Mouse (Mus musculus) forebrain, embryonic 10.5 days (tissue): ENCODE results near the gene Wdr91. TPM values are rescaled to one million over a fixed set of nuclear protein-coding genes. Genes with fewer than 3 reads are reported as not detected.

Source experiments
- DNase-seq: peaks from one replicate; pipeline ENCODE4 v3.0.0-alpha.2; 2017; ENCODE audit warnings: low spot score; ENCODE audit errors: extremely low spot score
- H3K27ac ChIP-seq: fragments of 300-500 bp; sonication (generic); 2 replicates; pipeline ENCODE4 v1.5.1; 2016; ENCODE audit warnings: mild to moderate bottlenecking
- H3K27me3 ChIP-seq: fragments of 300-500 bp; sonication (generic); 2 replicates; pipeline ENCODE4 v1.6.1; 2016; ENCODE audit warnings: mild to moderate bottlenecking; ENCODE audit not compliant: poor library complexity, severe bottlenecking
- H3K36me3 ChIP-seq: fragments of 300-500 bp; sonication (generic); replicated peaks from 2 replicates; pipeline ENCODE4 v1.6.1; 2016; ENCODE audit warnings: mild to moderate bottlenecking, moderate library complexity
- H3K4me1 ChIP-seq: fragments of 300-500 bp; sonication (generic); 2 replicates; pipeline ENCODE4 v1.6.1; 2016
- H3K4me3 ChIP-seq: fragments of 300-500 bp; sonication (generic); 2 replicates; pipeline ENCODE4 v1.5.1; 2016; ENCODE audit warnings: mild to moderate bottlenecking, moderate library complexity
- H3K9me3 ChIP-seq: fragments of 300-500 bp; sonication (generic); 2 replicates; pipeline ENCODE4 v1.6.1; 2016; ENCODE audit warnings: mild to moderate bottlenecking, moderate library complexity
- WGBS: fragments of 180-500 bp; shearing (Covaris S2); methylation state at CpG from one replicate; pipeline ENCODE4 v1.1.7; 2016; 5-methylcytosine and 5-hydroxymethylcytosine counted together
- polyA plus RNA-seq: library from polyadenylated mRNA; unstranded; fragments of >200 nt; fragmentation: Nextera tagmentation; extraction: Ambion mirVana; gene quantifications from 2 replicates; pipeline ENCODE4 v1.2.1, GENCODE M21; 2016

Wdr91 gene
- polyA plus RNA-seq, 1 experiment from 2014 or later = 12.0 TPM

DNA sequence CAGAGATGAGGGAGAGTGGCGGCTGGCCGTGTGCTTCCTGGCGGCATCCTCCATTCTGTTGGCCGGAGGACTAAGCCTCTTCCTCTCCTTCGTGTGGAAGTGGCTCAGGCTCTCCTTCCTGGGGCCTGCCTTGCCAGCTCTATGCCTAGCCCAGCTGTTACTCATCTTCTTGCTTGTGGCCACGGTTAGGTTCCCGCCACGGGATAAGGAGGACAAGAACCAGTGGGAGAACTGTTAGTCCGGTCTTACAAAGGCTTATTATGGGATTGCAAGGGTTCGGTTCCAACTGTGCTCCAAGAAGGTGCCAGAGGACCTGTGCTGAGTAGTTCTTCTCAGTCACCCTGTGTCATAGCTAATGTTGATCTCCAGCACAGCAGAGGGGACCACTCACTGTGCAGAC, 37.8 kb downstream of the Wdr91 start:
- Histone ChIP-seq H3K36me3 (peaks cover 38% of the 10 kb centered on the region), H3K27ac (peak overlapping the region; percentile 31; the same call in 1 of the 2 replicates), H3K4me3 (no peak overlapping the region), H3K9me3 (no peaks in the 10 kb centered on the region), H3K27me3 (no peaks in the 10 kb centered on the region), H3K4me1 (peaks cover 33% of the 10 kb centered on the region)
- DNase-seq = peak; percentile 8
- 91% methylated on average over 10 of the region's 10 CpGs for WGBS

- Histone ChIP-seq H3K4me1 (peaks cover 32% of the 10 kb centered on the region), H3K9me3 (no peaks in the 10 kb centered on the region), H3K36me3 (peaks cover 38% of the 10 kb centered on the region), H3K4me3 (no peak overlapping the region), H3K27ac (no peak overlapping the region), H3K27me3 (no peaks in the 10 kb centered on the region)
- WGBS = 96% methylated on average over 7 of the region's 7 CpGs
- DNase-seq = no peak
Observed at GRCm38 (mm10) chr6:34871929-34872328, 38.7 kb downstream of the Wdr91 start.

GRCm38 (mm10) chr6:34870724-34871123, 40.0 kb downstream of the Wdr91 start:
- Histone ChIP-seq H3K27me3 (no peaks in the 10 kb centered on the region), H3K4me3 (no peak overlapping the region), H3K4me1 (peaks cover 28% of the 10 kb centered on the region), H3K36me3 (peaks cover 30% of the 10 kb centered on the region), H3K27ac (no peak overlapping the region), H3K9me3 (no peaks in the 10 kb centered on the region)
- DNase-seq = no peak
- WGBS = 86% methylated on average over 5 of the region's 5 CpGs

DNA sequence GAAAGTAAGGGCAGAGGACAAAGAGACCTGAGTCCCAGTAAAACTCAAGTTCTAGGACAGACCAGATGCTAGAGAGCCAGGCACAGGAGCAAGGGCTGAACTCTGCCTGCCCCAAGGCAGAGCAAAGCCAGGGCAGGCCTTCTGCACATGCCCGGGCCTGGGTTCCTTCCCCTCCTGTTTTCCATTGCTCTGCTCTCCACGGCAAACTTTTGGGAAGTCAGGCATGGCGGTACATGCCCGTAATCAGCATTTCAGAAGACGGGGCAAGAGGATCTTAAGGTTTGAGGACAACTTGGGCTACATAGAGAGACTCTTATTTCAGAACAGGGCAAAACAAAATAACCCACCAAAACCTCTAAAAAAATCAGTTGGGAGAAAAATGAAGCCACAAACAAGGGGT, 40.5 kb downstream of the Wdr91 start:
- Histone ChIP-seq H3K36me3 (peaks cover 24% of the 10 kb centered on the region), H3K4me3 (no peak overlapping the region), H3K9me3 (no peaks in the 10 kb centered on the region), H3K4me1 (peaks cover 27% of the 10 kb centered on the region), H3K27ac (peak overlapping the region; percentile 69), H3K27me3 (no peaks in the 10 kb centered on the region)
- 85% methylated on average over 5 of the region's 5 CpGs for WGBS
- no peak for DNase-seq

- Histone ChIP-seq H3K36me3 (peaks cover 17% of the 10 kb centered on the region), H3K27me3 (no peaks in the 10 kb centered on the region), H3K4me3 (no peak overlapping the region), H3K4me1 (peaks cover 23% of the 10 kb centered on the region), H3K9me3 (no peaks in the 10 kb centered on the region), H3K27ac (peak overlapping the region; percentile 69)
- WGBS = 86% methylated on average over 13 of the region's 13 CpGs
- no peak for DNase-seq
Observed at GRCm38 (mm10) chr6:34869225-34869915, 41.3 kb downstream of the Wdr91 start.

GRCm38 (mm10) chr6:34868507-34869217, 42.0 kb downstream of the Wdr91 start:
- Histone ChIP-seq H3K4me1 (peaks cover 20% of the 10 kb centered on the region), H3K27ac (0 out of 2 replicates have a peak overlapping the region, but pooled peaks have one; percentile 4), H3K27me3 (no peaks in the 10 kb centered on the region), H3K9me3 (no peaks in the 10 kb centered on the region), H3K36me3 (peaks cover 11% of the 10 kb centered on the region), H3K4me3 (no peak overlapping the region)
- 86% methylated on average over 20 of the region's 20 CpGs for WGBS
- no peak for DNase-seq

- 84% methylated on average over 10 of the region's 10 CpGs for WGBS
- no peak overlapping the region for H3K27ac ChIP-seq
- H3K4me1 ChIP-seq = peaks cover 20% of the 10 kb centered on the region
- DNase-seq = no peak
- no peak overlapping the region for H3K4me3 ChIP-seq
- H3K27me3 ChIP-seq = no peaks in the 10 kb centered on the region
- H3K36me3 ChIP-seq = peaks cover 5% of the 10 kb centered on the region
- H3K9me3 ChIP-seq = no peaks in the 10 kb centered on the region
Observed at GRCm38 (mm10) chr6:34867995-34868350, 42.7 kb downstream of the Wdr91 start.

- Histone ChIP-seq H3K27me3 (no peaks in the 10 kb centered on the region), H3K4me1 (peaks cover 20% of the 10 kb centered on the region), H3K36me3 (0 out of 2 replicates have a peak, but pooled peaks cover under 1% of the 10 kb centered on the region), H3K27ac (peak overlapping the region; percentile 54), H3K4me3 (no peak overlapping the region), H3K9me3 (no peaks in the 10 kb centered on the region)
- 83% methylated on average over 16 of the region's 16 CpGs for WGBS
- DNase-seq = no peak
Observed at GRCm38 (mm10) chr6:34867301-34867994, 43.2 kb downstream of the Wdr91 start.

DNA sequence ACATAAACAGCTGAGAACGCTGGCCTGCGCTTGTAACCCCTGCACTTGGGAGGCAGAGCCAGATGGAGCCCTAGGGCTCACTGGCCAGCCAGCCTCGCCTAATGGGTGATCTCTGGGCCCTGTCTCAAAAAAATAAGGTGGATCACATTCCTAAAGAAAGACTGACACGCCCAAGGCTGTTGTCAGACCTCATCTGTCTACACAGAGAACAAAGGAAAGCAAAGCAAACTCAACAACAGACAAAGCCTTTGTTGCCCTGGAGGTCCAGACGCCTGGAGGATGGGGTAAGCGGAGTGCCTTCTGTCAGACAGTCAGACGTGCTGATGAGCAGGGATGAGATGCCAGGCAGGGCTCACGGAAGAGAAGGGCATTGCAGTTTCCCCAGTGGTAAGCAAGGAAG, 43.9 kb downstream of the Wdr91 start:
- Histone ChIP-seq H3K36me3 (no peaks in the 10 kb centered on the region), H3K4me3 (no peak overlapping the region), H3K27me3 (no peaks in the 10 kb centered on the region), H3K9me3 (no peaks in the 10 kb centered on the region), H3K27ac (peak overlapping the region; percentile 54; the same call in 1 of the 2 replicates), H3K4me1 (peaks cover 20% of the 10 kb centered on the region)
- no peak for DNase-seq
- 55% methylated on average over 8 of the region's 8 CpGs for WGBS

GRCm38 (mm10) chr6:34865711-34866593, 44.7 kb downstream of the Wdr91 start:
- Histone ChIP-seq H3K4me3 (no peak overlapping the region), H3K4me1 (peaks cover 17% of the 10 kb centered on the region), H3K27ac (no peak overlapping the region), H3K36me3 (no peaks in the 10 kb centered on the region), H3K9me3 (no peaks in the 10 kb centered on the region), H3K27me3 (no peaks in the 10 kb centered on the region)
- no peak for DNase-seq
- 75% methylated on average over 7 of the region's 7 CpGs for WGBS

DNA sequence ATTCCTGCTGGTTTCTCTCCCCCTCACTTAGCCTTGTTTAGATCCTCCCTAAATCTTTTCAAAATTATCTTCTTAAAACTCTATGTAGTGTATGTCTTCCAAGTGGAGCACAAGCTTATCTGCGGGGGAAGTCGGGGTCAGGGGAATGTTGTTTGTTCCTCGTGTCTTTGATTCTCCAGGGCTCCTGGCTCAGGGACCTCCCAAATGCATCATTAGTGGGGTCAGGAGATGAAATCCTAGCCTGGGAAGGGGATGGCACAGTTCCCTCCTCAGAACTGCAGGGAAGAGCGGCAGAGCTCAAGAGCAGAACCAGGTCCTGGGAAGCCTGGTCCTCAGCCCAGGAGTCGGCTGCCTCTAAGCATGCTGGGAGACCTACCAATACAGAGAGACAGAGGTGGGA, 45.5 kb downstream of the Wdr91 start:
- Histone ChIP-seq H3K4me1 (peaks cover 17% of the 10 kb centered on the region), H3K27ac (no peak overlapping the region), H3K36me3 (no peaks in the 10 kb centered on the region), H3K9me3 (no peaks in the 10 kb centered on the region), H3K4me3 (no peak overlapping the region), H3K27me3 (no peaks in the 10 kb centered on the region)
- 67% methylated on average over 5 of the region's 5 CpGs for WGBS
- DNase-seq = no peak

- no peak overlapping the region for H3K4me3 ChIP-seq
- H3K36me3 ChIP-seq = no peaks in the 10 kb centered on the region
- 71% methylated on average over 9 of the region's 9 CpGs for WGBS
- H3K9me3 ChIP-seq = no peaks in the 10 kb centered on the region
- H3K27me3 ChIP-seq = no peaks in the 10 kb centered on the region
- no peak overlapping the region for H3K27ac ChIP-seq
- peaks cover 17% of the 10 kb centered on the region for H3K4me1 ChIP-seq
- no peak for DNase-seq
Observed at GRCm38 (mm10) chr6:34863786-34864514, 46.7 kb downstream of the Wdr91 start.
